Mouse (Mus musculus) liver, embryonic 15.5 days (tissue): ENCODE results near the gene Nufip2. TPM values are rescaled to one million over a fixed set of nuclear protein-coding genes. Genes with fewer than 3 reads are reported as not detected.
A peak's percentile ranks its signal among the peaks of the same experiment; 100 is the strongest.
"Not testable (repeated sequence)": the region's sequence is repeated elsewhere in the genome, so short reads cannot be mapped to it uniquely, and the experiment has no call there.

ENCODE experiments used
- ATAC-seq: fragments of 200-750 bp; cut with Nextera tagmentation; 2 replicates; pipeline ENCODE4 v1.8.0; 2017; ENCODE audit warnings: moderate number of reproducible peaks, mild to moderate bottlenecking, moderate library complexity; ENCODE audit not compliant: insufficient read depth
- H3K27ac ChIP-seq: fragments of 300-500 bp; sonication (generic); replicated peaks from 2 replicates; pipeline ENCODE4 v1.5.1; 2015; ENCODE audit warnings: mild to moderate bottlenecking, inconsistent platforms
- H3K27me3 ChIP-seq: fragments of 300-500 bp; sonication (generic); 2 replicates; pipeline ENCODE4 v1.6.1; 2015; ENCODE audit warnings: mild to moderate bottlenecking, inconsistent platforms
- H3K36me3 ChIP-seq: fragments of 300-500 bp; sonication (generic); replicated peaks from 2 replicates; pipeline ENCODE4 v1.6.1; 2015; ENCODE audit warnings: moderate library complexity, mild to moderate bottlenecking, inconsistent platforms
- H3K4me1 ChIP-seq: fragments of 300-500 bp; sonication (generic); replicated peaks from 2 replicates; pipeline ENCODE4 v1.6.1; 2015; ENCODE audit warnings: inconsistent platforms
- H3K4me2 ChIP-seq: fragments of 300-500 bp; sonication (generic); 2 replicates; pipeline ENCODE4 v1.6.1; 2015; ENCODE audit warnings: moderate library complexity, mild to moderate bottlenecking, inconsistent platforms
- H3K4me3 ChIP-seq: fragments of 300-500 bp; sonication (generic); replicated peaks from 2 replicates; pipeline ENCODE4 v1.5.1; 2015; ENCODE audit warnings: mild to moderate bottlenecking, inconsistent platforms
- H3K9ac ChIP-seq: fragments of 300-500 bp; sonication (generic); 2 replicates; pipeline ENCODE4 v1.6.1; 2015; ENCODE audit warnings: moderate library complexity, mild to moderate bottlenecking, inconsistent platforms
- H3K9me3 ChIP-seq: fragments of 300-500 bp; sonication (generic); replicated peaks from 2 replicates; pipeline ENCODE4 v1.6.1; 2016; ENCODE audit warnings: inconsistent platforms
- WGBS: fragments of 180-500 bp; shearing (Covaris S2); methylation state at CpG from one replicate; pipeline ENCODE4 v1.1.7; 2015; ENCODE audit warnings: mixed read lengths; ENCODE audit not compliant: insufficient replicate concordance; 5-methylcytosine and 5-hydroxymethylcytosine counted together
- polyA plus RNA-seq: library from polyadenylated mRNA; unstranded; fragments of >200 nt; fragmentation: Nextera tagmentation; extraction: Ambion mirVana; gene quantifications from 2 replicates; pipeline ENCODE4 v1.2.1, GENCODE M21; 2015

Gene Nufip2
- 1.6 TPM in 2 replicates for polyA plus RNA-seq

GRCm38 (mm10) chr11:77685383-77686265 is at the start of gene Nufip2:
Gene Nufip2 (plus strand): TSS chr11:77686155.
- Histone ChIP-seq H3K27ac (peak within 1 kb of the TSS; percentile 96), H3K9me3 (no peaks in the 10 kb centered on the region), H3K4me2 (peak within 1 kb of the TSS; percentile 89), H3K4me3 (peak within 1 kb of the TSS; percentile 98), H3K27me3 (no peaks in the 10 kb centered on the region), H3K9ac (peak within 1 kb of the TSS; percentile 99), H3K36me3 (peaks cover 10% of the 10 kb centered on the region), H3K4me1 (peaks cover 15% of the 10 kb centered on the region)
- under 1% methylated on average over 38 of the region's 38 CpGs for WGBS
- peak; percentile 93 for ATAC-seq

GRCm38 (mm10) chr11:77641390-77641789 is 44.6 kb upstream of the Nufip2 start:
- 0 out of 2 replicates have a peak, but pooled peaks cover 4% of the 10 kb centered on the region for H3K27me3 ChIP-seq
- no peak overlapping the region for H3K4me3 ChIP-seq
- no peaks in the 10 kb centered on the region for H3K4me1 ChIP-seq
- H3K27ac ChIP-seq = no peak overlapping the region
- no peak overlapping the region for H3K4me2 ChIP-seq
- H3K36me3 ChIP-seq = no peaks in the 10 kb centered on the region
- ATAC-seq = no peak
- H3K9me3 ChIP-seq = no peaks in the 10 kb centered on the region
- WGBS = 63% methylated on average over 9 of the region's 9 CpGs
- no peak overlapping the region for H3K9ac ChIP-seq

- H3K4me3 ChIP-seq = no peak overlapping the region
- H3K27ac ChIP-seq = no peak overlapping the region
- H3K4me2 ChIP-seq = no peak overlapping the region
- no peaks in the 10 kb centered on the region for H3K36me3 ChIP-seq
- H3K9me3 ChIP-seq = no peaks in the 10 kb centered on the region
- no peaks in the 10 kb centered on the region for H3K4me1 ChIP-seq
- WGBS = 58% methylated on average over 4 of the region's 4 CpGs
- H3K27me3 ChIP-seq = 0 out of 2 replicates have a peak, but pooled peaks cover 2% of the 10 kb centered on the region
- no peak for ATAC-seq
- H3K9ac ChIP-seq = no peak overlapping the region
Observed at GRCm38 (mm10) chr11:77645481-77645880, 40.5 kb upstream of the Nufip2 start.

GRCm38 (mm10) chr11:77648878-77649277 is 37.1 kb upstream of the Nufip2 start:
- no peak overlapping the region for H3K9ac ChIP-seq
- no peak overlapping the region for H3K4me3 ChIP-seq
- no peaks in the 10 kb centered on the region for H3K4me1 ChIP-seq
- no peak overlapping the region for H3K27ac ChIP-seq
- no peaks in the 10 kb centered on the region for H3K27me3 ChIP-seq
- ATAC-seq = no peak
- no peaks in the 10 kb centered on the region for H3K36me3 ChIP-seq
- no peaks in the 10 kb centered on the region for H3K9me3 ChIP-seq
- 62% methylated on average over 7 of the region's 7 CpGs for WGBS
- H3K4me2 ChIP-seq = no peak overlapping the region

- no peaks in the 10 kb centered on the region for H3K4me1 ChIP-seq
- H3K4me3 ChIP-seq = no peak overlapping the region
- ATAC-seq = no peak
- H3K4me2 ChIP-seq = no peak overlapping the region
- no peaks in the 10 kb centered on the region for H3K9me3 ChIP-seq
- H3K27ac ChIP-seq = no peak overlapping the region
- WGBS = 47% methylated on average over 6 of the region's 6 CpGs
- H3K36me3 ChIP-seq = no peaks in the 10 kb centered on the region
- no peaks in the 10 kb centered on the region for H3K27me3 ChIP-seq
- no peak overlapping the region for H3K9ac ChIP-seq
Observed at GRCm38 (mm10) chr11:77652484-77652883, 33.5 kb upstream of the Nufip2 start.

- ATAC-seq = not testable (repeated sequence)
Observed at GRCm38 (mm10) chr11:77653406-77654190, 32.4 kb upstream of the Nufip2 start.

GRCm38 (mm10) chr11:77659986-77660385 is 26.0 kb upstream of the Nufip2 start:
- Histone ChIP-seq H3K27ac (no peak overlapping the region), H3K4me2 (no peak overlapping the region), H3K9ac (no peak overlapping the region), H3K9me3 (no peaks in the 10 kb centered on the region), H3K4me1 (no peaks in the 10 kb centered on the region), H3K4me3 (no peak overlapping the region), H3K27me3 (no peaks in the 10 kb centered on the region), H3K36me3 (no peaks in the 10 kb centered on the region)
- ATAC-seq = no peak
- 46% methylated on average over 4 of the region's 4 CpGs for WGBS

More at GRCm38 (mm10) chr11:77653406-77654190, 32.4 kb upstream of the Nufip2 start:
- H3K36me3 ChIP-seq, H3K27ac ChIP-seq, H3K4me2 ChIP-seq, H3K9ac ChIP-seq, H3K27me3 ChIP-seq, H3K4me1 ChIP-seq, H3K4me3 ChIP-seq, H3K9me3 ChIP-seq: not testable (repeated sequence)
- WGBS = 84% methylated on average over 4 of the region's 4 CpGs

GRCm38 (mm10) chr11:77663639-77664038 is 22.3 kb upstream of the Nufip2 start:
- H3K9ac ChIP-seq = no peak overlapping the region
- no peak overlapping the region for H3K4me2 ChIP-seq
- H3K27ac ChIP-seq = no peak overlapping the region
- H3K27me3 ChIP-seq = no peaks in the 10 kb centered on the region
- 77% methylated on average over 6 of the region's 6 CpGs for WGBS
- no peak for ATAC-seq
- H3K4me1 ChIP-seq = no peaks in the 10 kb centered on the region
- no peak overlapping the region for H3K4me3 ChIP-seq
- no peaks in the 10 kb centered on the region for H3K9me3 ChIP-seq
- H3K36me3 ChIP-seq = no peaks in the 10 kb centered on the region

- whole genome bisulfite sequencing = 68% methylated on average over 8 of the region's 8 CpGs
- H3K4me2 ChIP-seq = no peak overlapping the region
Observed at GRCm38 (mm10) chr11:77664046-77664445, 21.9 kb upstream of the Nufip2 start.

GRCm38 (mm10) chr11:77665384-77665783 is 20.6 kb upstream of the Nufip2 start:
- 65% methylated on average over 5 of the region's 5 CpGs for WGBS
- not testable (repeated sequence) for H3K36me3 ChIP-seq, H3K9ac ChIP-seq, H3K27ac ChIP-seq, H3K4me3 ChIP-seq, H3K4me1 ChIP-seq, H3K9me3 ChIP-seq, H3K4me2 ChIP-seq, H3K27me3 ChIP-seq, ATAC-seq

More at GRCm38 (mm10) chr11:77664046-77664445, 21.9 kb upstream of the Nufip2 start:
- no peak for ATAC-seq
- Histone ChIP-seq H3K4me3 (no peak overlapping the region), H3K36me3 (no peaks in the 10 kb centered on the region), H3K9me3 (no peaks in the 10 kb centered on the region), H3K27ac (no peak overlapping the region), H3K4me1 (no peaks in the 10 kb centered on the region), H3K9ac (no peak overlapping the region), H3K27me3 (no peaks in the 10 kb centered on the region)

GRCm38 (mm10) chr11:77666766-77667165 is 19.2 kb upstream of the Nufip2 start:
- H3K4me1 ChIP-seq, H3K4me2 ChIP-seq, H3K27ac ChIP-seq, ATAC-seq, H3K9ac ChIP-seq, H3K4me3 ChIP-seq, H3K27me3 ChIP-seq, H3K9me3 ChIP-seq, H3K36me3 ChIP-seq: not testable (repeated sequence)
- WGBS = 54% methylated on average over 8 of the region's 8 CpGs
